Comparison of ENCODE assay signal across 8 mouse cellular contexts in the genomic region with DNA sequence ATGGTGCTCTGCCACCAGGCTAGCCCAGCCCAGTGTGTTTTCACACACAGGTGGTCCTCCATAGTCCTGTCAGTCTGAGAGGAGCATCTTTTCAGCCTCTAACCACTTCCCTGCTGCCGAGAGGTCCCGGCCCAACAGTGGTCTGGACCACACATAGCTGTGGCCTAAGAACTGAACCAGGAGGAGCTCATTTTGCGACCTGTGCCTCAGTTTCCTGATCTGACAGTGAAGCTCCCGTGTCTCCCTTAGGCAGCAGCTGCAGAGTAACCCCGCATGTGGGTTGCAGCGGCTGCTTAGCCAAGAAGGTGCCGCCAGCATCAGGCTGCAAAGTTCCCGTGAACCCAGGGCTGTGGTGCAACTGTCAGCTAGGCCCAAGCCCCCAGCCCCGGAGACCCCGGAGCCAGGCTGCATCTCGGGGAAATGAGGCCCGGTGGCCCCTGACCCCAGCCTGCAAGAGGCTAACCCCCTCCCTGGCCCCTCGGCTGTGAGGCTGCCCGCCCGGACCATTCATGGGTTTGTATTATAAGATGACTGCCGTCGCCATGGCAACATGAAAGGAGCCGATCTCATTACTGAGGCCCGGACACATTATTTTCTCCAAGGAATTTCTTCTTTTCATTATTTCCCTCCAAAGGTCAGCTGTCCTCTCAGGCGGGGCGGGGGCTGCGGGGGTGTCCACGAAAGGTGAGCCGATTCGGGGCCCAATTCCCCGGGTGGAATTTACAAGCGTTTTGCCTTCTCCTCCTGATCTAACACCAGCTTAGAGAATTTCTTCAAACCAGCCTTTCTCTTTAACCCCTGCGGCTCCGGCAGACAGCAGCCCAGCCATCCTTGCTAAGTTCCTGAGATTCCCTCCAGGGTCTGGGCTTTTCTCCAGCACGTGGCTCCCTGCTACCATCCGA.
DNase-seq lines count a peak whose midpoint lies in the region; ATAC-seq and TF ChIP-seq lines count a peak whose summit lies in the region.

No protein-coding gene starts in this region.

- peaks cover 80% of the 10 kb centered on the region for H3K4me1 ChIP-seq in embryonic facial prominence, embryonic 10.5 days
- H3K4me1 ChIP-seq in hindbrain, embryonic 14.5 days (replicated peaks; ENCODE audit: control insufficient read depth, insufficient read depth, low read length): peaks cover 66% of the 10 kb centered on the region
- peaks cover 49% of the 10 kb centered on the region for H3K4me1 ChIP-seq in limb, embryonic 14.5 days (ENCODE audit: control insufficient read depth, insufficient read depth, low read length)
- H3K4me1 ChIP-seq in cerebellum, adult 2 months (ENCODE audit: control insufficient read depth, insufficient read depth, low read length): 0 out of 2 replicates have a peak, but pooled peaks cover 3% of the 10 kb centered on the region

- H3K4me3 ChIP-seq in embryonic facial prominence, embryonic 10.5 days: peak overlapping the region; percentile 54
- peak overlapping the region; percentile 22 for H3K4me3 ChIP-seq in hindbrain, embryonic 14.5 days (replicated peaks; ENCODE audit: low read length)
- peak overlapping the region; percentile 28 for H3K4me3 ChIP-seq in limb, embryonic 14.5 days (replicated peaks; ENCODE audit: low read length)
- no peak overlapping the region for H3K4me3 ChIP-seq in cerebellum, adult 2 months (replicated peaks; ENCODE audit: insufficient read depth, low read depth, low read length)

- peak overlapping the region; percentile 47 for H3K9ac ChIP-seq in hindbrain, embryonic 14.5 days
- peak overlapping the region; percentile 48 for H3K9ac ChIP-seq in limb, embryonic 14.5 days (ENCODE audit: low read depth, low read length, severe bottlenecking)

- DNase-seq in kidney, postnatal 10 days: peak; percentile 50
- DNase-seq in kidney, postnatal 25 days: no peak
- peak; percentile 95 for DNase-seq in embryonic facial prominence, embryonic 10.5 days (ENCODE audit: low spot score)
- DNase-seq in hindbrain, embryonic 14.5 days (ENCODE audit: low spot score): peak; percentile 71
- DNase-seq in limb, embryonic 14.5 days (ENCODE audit: low spot score): peak; percentile 80
- DNase-seq in right cerebral cortex, postnatal 36 days (ENCODE audit: low spot score in 2 of 2): peak; percentile 58 to 63
- no peak for DNase-seq in natural killer cell, adult 2 months (ENCODE audit: low spot score in 2 of 2)
- no peak for DNase-seq in cerebellum, adult 2 months

- H3K27me3 ChIP-seq in embryonic facial prominence, embryonic 10.5 days (replicated peaks; ENCODE audit: low read depth, poor library complexity, severe bottlenecking): no peaks in the 10 kb centered on the region
- no peaks in the 10 kb centered on the region for H3K27me3 ChIP-seq in hindbrain, embryonic 14.5 days (ENCODE audit: control insufficient read depth, insufficient read depth, low read length)
- H3K27me3 ChIP-seq in limb, embryonic 14.5 days (ENCODE audit: control insufficient read depth, insufficient read depth, low read length): no peaks in the 10 kb centered on the region
- H3K27me3 ChIP-seq in cerebellum, adult 2 months (ENCODE audit: control insufficient read depth, insufficient read depth, low read length): no peaks in the 10 kb centered on the region; the same call in 1 of the 2 replicates

- H3K4me2 ChIP-seq in hindbrain, embryonic 14.5 days (replicated peaks): peak overlapping the region; percentile 54
- H3K4me2 ChIP-seq in limb, embryonic 14.5 days (replicated peaks; ENCODE audit: low read depth, low read length, severe bottlenecking): peak overlapping the region; percentile 60

- H3K36me3 ChIP-seq in embryonic facial prominence, embryonic 10.5 days (replicated peaks): no peaks in the 10 kb centered on the region
- no peaks in the 10 kb centered on the region for H3K36me3 ChIP-seq in hindbrain, embryonic 14.5 days (replicated peaks; ENCODE audit: control insufficient read depth, insufficient read depth)
- no peaks in the 10 kb centered on the region for H3K36me3 ChIP-seq in limb, embryonic 14.5 days (ENCODE audit: control insufficient read depth, insufficient read depth, low read length)

- 2% methylated on average over 31 of the region's 31 CpGs for WGBS in embryonic facial prominence, embryonic 10.5 days
- WGBS in hindbrain, embryonic 14.5 days: 2% methylated on average over 31 of the region's 31 CpGs
- 6% methylated on average over 31 of the region's 31 CpGs for WGBS in limb, embryonic 14.5 days
- 9% methylated on average over 31 of the region's 31 CpGs for WGBS in cerebellum, adult 2 months

- H3K9me3 ChIP-seq in embryonic facial prominence, embryonic 10.5 days: no peaks in the 10 kb centered on the region
- no peaks in the 10 kb centered on the region for H3K9me3 ChIP-seq in hindbrain, embryonic 14.5 days (ENCODE audit: control insufficient read depth, low read length)
- no peaks in the 10 kb centered on the region for H3K9me3 ChIP-seq in limb, embryonic 14.5 days (ENCODE audit: control insufficient read depth, low read length)

- TF ChIP-seq POLR2A in limb, embryonic 14.5 days (IDR thresholded peaks at IDR 0.05; ENCODE audit: borderline replicate concordance, extremely low read depth, insufficient read depth, insufficient read length): no peak
- TF ChIP-seq POLR2A in cerebellum, adult 2 months (IDR thresholded peaks at IDR 0.05; ENCODE audit: borderline replicate concordance, insufficient read depth, low read length): no peak

- peak; percentile 59; the same call in 1 of the 2 replicates for ATAC-seq in hindbrain, embryonic 14.5 days (ENCODE audit: low FRiP score)
- ATAC-seq in limb, embryonic 14.5 days (ENCODE audit: low FRiP score, low read depth): peak; percentile 68

- no peak for TF ChIP-seq CTCF in cerebellum, adult 2 months (IDR thresholded peaks at IDR 0.05; ENCODE audit: borderline replicate concordance, insufficient read depth, low read depth, low read length)

- peak overlapping the region; percentile 90 for H3K27ac ChIP-seq in embryonic facial prominence, embryonic 10.5 days (replicated peaks)
- peak overlapping the region; percentile 85 for H3K27ac ChIP-seq in hindbrain, embryonic 14.5 days
- peak overlapping the region; percentile 58 for H3K27ac ChIP-seq in limb, embryonic 14.5 days (replicated peaks; ENCODE audit: low read depth, low read length)
- H3K27ac ChIP-seq in cerebellum, adult 2 months (ENCODE audit: insufficient read depth, low read length): no peak overlapping the region

Comparison
In these comparisons a context has a peak if more than half of its experiments do, and no peak if none do; other contexts are left out.
1. DNase-seq: peak in kidney, postnatal 10 days (single experiment), embryonic facial prominence, embryonic 10.5 days (single experiment), hindbrain, embryonic 14.5 days (single experiment), limb, embryonic 14.5 days (single experiment) and right cerebral cortex, postnatal 36 days (2 of 2); none in kidney, postnatal 25 days (0 of 2), natural killer cell, adult 2 months (0 of 2) and cerebellum, adult 2 months (0 of 2).